Mouse (Mus musculus) intestine, embryonic 14.5 days (tissue): ENCODE measurements around the gene Nid1. TPM values are rescaled to one million over a fixed set of nuclear protein-coding genes. Genes with fewer than 3 reads are reported as not detected.
"Not testable (repeated sequence)": the region's sequence is repeated elsewhere in the genome, so short reads cannot be mapped to it uniquely, and the experiment has no call there.

Source experiments
- ATAC-seq: fragments of 200-750 bp; cut with Nextera tagmentation; replicated peaks from 2 replicates; pipeline ENCODE4 v1.8.0; 2017; ENCODE audit warnings: low read depth, moderate number of reproducible peaks, moderate TSS enrichment, moderate library complexity; ENCODE audit not compliant: low FRiP score, low TSS enrichment
- DNase-seq: peaks from one replicate; pipeline ENCODE4 v3.0.0-alpha.2; 2018; ENCODE audit warnings: low spot score
- H3K27ac ChIP-seq: fragments of 300-500 bp; sonication (generic); 2 replicates; pipeline ENCODE4 v1.5.1; 2014; ENCODE audit warnings: low read depth, mild to moderate bottlenecking, control low read depth
- H3K27me3 ChIP-seq: fragments of 300-500 bp; sonication (generic); replicated peaks from 2 replicates; pipeline ENCODE4 v1.6.1; 2014; ENCODE audit warnings: low read length, control low read depth; ENCODE audit not compliant: control insufficient read depth, insufficient read depth
- H3K36me3 ChIP-seq: fragments of 300-500 bp; sonication (generic); 2 replicates; pipeline ENCODE4 v1.6.1; 2014; ENCODE audit warnings: low read length, control low read depth; ENCODE audit not compliant: control insufficient read depth, insufficient read depth
- H3K4me1 ChIP-seq: fragments of 300-500 bp; sonication (generic); replicated peaks from 2 replicates; pipeline ENCODE4 v1.6.1; 2014; ENCODE audit warnings: low read length, control low read depth, mixed read lengths; ENCODE audit not compliant: control insufficient read depth, insufficient read depth
- H3K4me2 ChIP-seq: fragments of 300-500 bp; sonication (generic); 2 replicates; pipeline ENCODE4 v1.6.1; 2014; ENCODE audit warnings: low read length
- H3K4me3 ChIP-seq: fragments of 300-500 bp; sonication (generic); 2 replicates; pipeline ENCODE4 v1.5.1; 2014; ENCODE audit warnings: low read depth, low read length, control low read depth, mixed read lengths
- H3K9ac ChIP-seq: fragments of 300-500 bp; sonication (generic); 2 replicates; pipeline ENCODE4 v1.6.1; 2014; ENCODE audit warnings: mild to moderate bottlenecking, low read length
- H3K9me3 ChIP-seq: fragments of 300-500 bp; sonication (generic); 2 replicates; pipeline ENCODE4 v1.6.1; 2016; ENCODE audit warnings: low read length, control low read depth; ENCODE audit not compliant: control insufficient read depth
- WGBS: fragments of 180-500 bp; shearing (Covaris S2); extraction: QIAGEN DNeasy Blood & Tissue Kit; methylation state at CpG from one replicate; pipeline ENCODE4 v1.1.7; 2014; 5-methylcytosine and 5-hydroxymethylcytosine counted together
- polyA plus RNA-seq: library from polyadenylated mRNA; unstranded; fragments of >200 nt; fragmentation: Nextera tagmentation; extraction: Ambion mirVana; gene quantifications from 2 replicates; pipeline ENCODE4 v1.2.1, GENCODE M21; 2014

Gene Nid1
- 70.7 and 80.6 TPM in 2 replicates for polyA plus RNA-seq

DNA sequence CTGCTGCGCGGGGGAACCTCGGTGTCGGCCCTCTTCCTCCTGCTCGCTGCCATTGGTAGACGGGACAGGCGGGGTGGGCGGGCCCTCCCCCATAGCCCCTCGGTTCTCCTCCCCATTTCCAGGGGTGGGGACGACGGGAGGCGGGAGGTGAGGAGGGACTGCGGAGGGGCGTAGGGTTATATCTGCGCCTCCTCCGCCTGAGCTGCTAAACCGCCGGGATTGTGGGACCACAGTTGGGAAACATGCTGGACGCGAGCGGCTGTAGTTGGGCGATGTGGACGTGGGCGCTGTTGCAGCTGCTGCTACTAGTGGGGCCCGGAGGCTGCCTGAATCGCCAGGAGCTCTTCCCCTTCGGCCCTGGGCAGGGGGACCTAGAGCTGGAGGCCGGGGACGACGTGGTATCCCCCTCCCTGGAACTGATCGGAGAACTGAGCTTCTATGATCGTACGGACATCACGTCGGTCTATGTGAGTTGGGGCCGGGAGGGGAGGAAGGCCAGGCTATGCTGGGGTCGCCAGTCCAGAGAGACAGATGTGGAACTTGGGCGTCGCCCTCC is at the start of gene Nid1:
Gene Nid1 (plus strand): TSS at position 92 of the 556 bp plus-strand sequence.
- peak within 1 kb of the TSS; percentile 36 for H3K4me2 ChIP-seq
- peak; percentile 80 for ATAC-seq
- DNase-seq, H3K9me3 ChIP-seq, H3K9ac ChIP-seq, H3K27ac ChIP-seq, H3K27me3 ChIP-seq, H3K4me1 ChIP-seq, H3K36me3 ChIP-seq: not testable (repeated sequence)
- 0% methylated on average over 22 of the region's 39 CpGs for WGBS
- peak within 1 kb of the TSS; percentile 16 for H3K4me3 ChIP-seq

GRCm38 (mm10) chr13:13393228-13394095 is 43.9 kb upstream of the Nid1 start, which contains the start of gene Gpr137b:
Gene Gpr137b, minus strand, starts transcription at chr13:13394014.
- H3K27me3 ChIP-seq, H3K36me3 ChIP-seq, H3K9me3 ChIP-seq, H3K4me1 ChIP-seq, H3K9ac ChIP-seq, H3K27ac ChIP-seq: not testable (repeated sequence)
- peak within 1 kb of the TSS; percentile 47 for H3K4me2 ChIP-seq
- peak within 1 kb of the TSS; percentile 25 for H3K4me3 ChIP-seq
- peak; percentile 92 for ATAC-seq
- peak; percentile 64 for DNase-seq
- WGBS: under 1% methylated on average over 52 of the region's 78 CpGs

- Histone ChIP-seq H3K4me2 (peak overlapping the region; percentile 47), H3K4me3 (peak overlapping the region; percentile 25)
- DNase-seq (peak; percentile 68), ATAC-seq (peak; percentile 67; the same call in 1 of the 2 replicates)
- not testable (repeated sequence) for H3K36me3 ChIP-seq, H3K27ac ChIP-seq, H3K27me3 ChIP-seq, H3K4me1 ChIP-seq, H3K9ac ChIP-seq, H3K9me3 ChIP-seq
- 0% methylated on average over 12 of the region's 15 CpGs for WGBS
Observed at GRCm38 (mm10) chr13:13394096-13394395, 43.3 kb upstream of the Nid1 start.

GRCm38 (mm10) chr13:13400851-13401250 is 36.5 kb upstream of the Nid1 start:
- DNase-seq, H3K4me1 ChIP-seq, H3K4me2 ChIP-seq, H3K27ac ChIP-seq, H3K27me3 ChIP-seq, H3K4me3 ChIP-seq, H3K36me3 ChIP-seq, H3K9ac ChIP-seq, H3K9me3 ChIP-seq, ATAC-seq: not testable (repeated sequence)
- 78% methylated on average over 3 of the region's 3 CpGs for WGBS

- H3K4me3 ChIP-seq, H3K4me2 ChIP-seq, H3K4me1 ChIP-seq, H3K36me3 ChIP-seq, H3K27ac ChIP-seq, DNase-seq, H3K9ac ChIP-seq, H3K27me3 ChIP-seq, ATAC-seq, H3K9me3 ChIP-seq: not testable (repeated sequence)
- WGBS: 75% methylated on average over 5 of the region's 5 CpGs
Observed at GRCm38 (mm10) chr13:13402818-13403217, 34.5 kb upstream of the Nid1 start.

- ATAC-seq, H3K4me1 ChIP-seq, H3K9ac ChIP-seq, H3K27ac ChIP-seq, H3K36me3 ChIP-seq, H3K27me3 ChIP-seq, H3K4me3 ChIP-seq, H3K4me2 ChIP-seq, H3K9me3 ChIP-seq, DNase-seq: not testable (repeated sequence)
- 85% methylated on average over 2 of the region's 3 CpGs for whole genome bisulfite sequencing
Observed at GRCm38 (mm10) chr13:13403366-13403765, 34.0 kb upstream of the Nid1 start.

GRCm38 (mm10) chr13:13403839-13404238 is 33.5 kb upstream of the Nid1 start:
- H3K9me3 ChIP-seq, H3K4me3 ChIP-seq, ATAC-seq, DNase-seq, H3K27me3 ChIP-seq, H3K27ac ChIP-seq, H3K4me1 ChIP-seq, H3K36me3 ChIP-seq, H3K4me2 ChIP-seq, H3K9ac ChIP-seq: not testable (repeated sequence)
- 80% methylated on average over 4 of the region's 6 CpGs for WGBS

DNA sequence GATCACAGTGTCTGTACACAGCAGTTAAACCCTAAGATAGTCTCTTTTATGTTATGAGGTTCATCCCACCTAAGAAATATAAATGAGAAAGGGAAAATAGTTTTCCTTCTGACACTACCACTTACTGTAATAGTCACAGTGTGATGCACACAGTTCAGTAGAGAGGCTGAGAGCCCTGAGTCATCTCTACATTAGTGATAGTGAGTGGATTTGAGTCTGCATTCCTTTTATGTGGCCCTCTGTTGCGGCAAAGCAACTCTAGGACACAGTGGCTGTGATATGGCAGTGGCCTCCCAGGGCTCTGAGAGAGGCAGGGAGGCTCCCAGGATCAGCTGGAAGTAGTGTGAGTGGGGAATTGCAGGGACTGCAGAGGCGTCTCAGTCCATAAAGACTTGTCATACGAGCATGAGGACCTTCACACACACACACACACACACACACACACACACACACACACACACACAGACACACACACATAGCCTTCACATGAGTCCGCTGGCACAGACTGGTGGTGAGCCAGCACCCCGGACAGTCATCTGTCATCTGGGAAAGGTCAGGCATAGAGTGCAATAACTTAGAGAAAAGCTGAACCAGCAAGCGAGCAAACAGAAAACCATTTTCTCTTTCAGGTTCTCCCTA is 32.7 kb upstream of the Nid1 start:
- not testable (repeated sequence) for H3K4me2 ChIP-seq, H3K36me3 ChIP-seq, ATAC-seq, H3K9ac ChIP-seq, H3K4me1 ChIP-seq, H3K27me3 ChIP-seq, H3K9me3 ChIP-seq, H3K4me3 ChIP-seq, H3K27ac ChIP-seq, DNase-seq
- 79% methylated on average over 6 of the region's 6 CpGs for WGBS
